Mouse (Mus musculus): ENCODE data around the gene Mrpl38. TPM values are rescaled to one million over a fixed set of nuclear protein-coding genes. Genes with fewer than 3 reads are reported as not detected.
A peak's percentile ranks its signal among the peaks of the same experiment; 100 is the strongest.

Gene Mrpl38
- polyA plus RNA-seq, 1 experiment from 2014 or later, result 49.5 TPM

GRCm38 (mm10) chr11:116176010-116176409, 37.3 kb upstream of the Mrpl38 start:
- ATAC-seq (ENCODE audit: low FRiP score, low TSS enrichment) (no peak), DNase-seq (ENCODE audit: low spot score) (no peak)
- no peaks in the 10 kb centered on the region for H3K9me3 ChIP-seq (ENCODE audit: control insufficient read depth, low read length)
- H3K9ac ChIP-seq (ENCODE audit: low read length), result no peak overlapping the region
- H3K4me1 ChIP-seq (replicated peaks; ENCODE audit: control insufficient read depth, insufficient read depth), result no peaks in the 10 kb centered on the region
- H3K36me3 ChIP-seq (ENCODE audit: control insufficient read depth, insufficient read depth, low read length), result peaks cover 31% of the 10 kb centered on the region
- 71% methylated on average over 7 of the region's 7 CpGs for WGBS
- TF ChIP-seq EP300 (optimal IDR thresholded peaks at IDR 0.05), result no peak
- no peak for TF ChIP-seq CTCF (IDR thresholded peaks at IDR 0.05; ENCODE audit: low read depth)
- no peak overlapping the region for H3K4me2 ChIP-seq (replicated peaks; ENCODE audit: low read depth)
- no peak overlapping the region for H3K4me3 ChIP-seq (ENCODE audit: low read depth, low read length)
- H3K27ac ChIP-seq (replicated peaks), result no peak overlapping the region; the same call in 1 of the 2 replicates
- H3K27me3 ChIP-seq (ENCODE audit: control insufficient read depth, insufficient read depth, low read length), result no peaks in the 10 kb centered on the region

GRCm38 (mm10) chr11:116174775-116175448, 36.2 kb upstream of the Mrpl38 start:
- Histone ChIP-seq H3K27me3 (ENCODE audit: control insufficient read depth, insufficient read depth, low read length) (no peaks in the 10 kb centered on the region), H3K36me3 (ENCODE audit: control insufficient read depth, insufficient read depth, low read length) (peaks cover 28% of the 10 kb centered on the region), H3K4me1 (replicated peaks; ENCODE audit: control insufficient read depth, insufficient read depth) (no peaks in the 10 kb centered on the region), H3K9ac (ENCODE audit: low read length) (no peak overlapping the region), H3K9me3 (ENCODE audit: control insufficient read depth, low read length) (no peaks in the 10 kb centered on the region), H3K4me2 (replicated peaks; ENCODE audit: low read depth) (no peak overlapping the region), H3K27ac (replicated peaks) (peak overlapping the region; percentile 49), H3K4me3 (ENCODE audit: low read depth, low read length) (no peak overlapping the region)
- TF ChIP-seq EP300 (optimal IDR thresholded peaks at IDR 0.05), result no peak
- no peak for TF ChIP-seq CTCF (IDR thresholded peaks at IDR 0.05; ENCODE audit: low read depth)
- WGBS, result 80% methylated on average over 19 of the region's 22 CpGs
- ATAC-seq (ENCODE audit: low FRiP score, low TSS enrichment), result peak; percentile 68
- DNase-seq (ENCODE audit: low spot score), result peak; percentile 55

DNA sequence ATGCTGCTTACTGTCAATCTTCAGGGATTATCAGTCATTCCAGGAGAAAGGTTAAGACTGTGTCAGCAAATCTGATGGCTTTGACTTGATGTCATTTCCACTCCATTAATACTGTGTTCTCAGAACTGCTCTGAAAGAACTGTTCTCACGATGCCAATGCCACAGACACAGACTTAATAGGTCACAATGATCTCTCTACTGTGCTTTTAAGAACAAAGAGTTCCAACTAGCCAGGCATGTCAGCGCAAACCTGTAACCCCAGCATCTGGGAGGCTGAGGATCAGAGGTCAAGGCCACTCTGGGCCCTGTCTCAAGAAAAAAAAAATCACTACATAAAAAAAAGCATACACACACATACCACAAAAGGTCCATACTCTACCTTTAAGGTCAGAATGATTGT, 33.3 kb upstream of the Mrpl38 start:
- ATAC-seq (ENCODE audit: low FRiP score, low TSS enrichment), result no peak
- no peak overlapping the region for H3K4me2 ChIP-seq (replicated peaks; ENCODE audit: low read depth)
- no peaks in the 10 kb centered on the region for H3K27me3 ChIP-seq (ENCODE audit: control insufficient read depth, insufficient read depth, low read length)
- WGBS, result 74% methylated on average over 2 of the region's 2 CpGs
- TF ChIP-seq CTCF (IDR thresholded peaks at IDR 0.05; ENCODE audit: low read depth) (no peak), EP300 (optimal IDR thresholded peaks at IDR 0.05) (no peak)
- no peaks in the 10 kb centered on the region for H3K9me3 ChIP-seq (ENCODE audit: control insufficient read depth, low read length)
- H3K4me3 ChIP-seq (ENCODE audit: low read depth, low read length), result no peak overlapping the region
- H3K36me3 ChIP-seq (ENCODE audit: control insufficient read depth, insufficient read depth, low read length), result peaks cover 16% of the 10 kb centered on the region
- DNase-seq (ENCODE audit: low spot score), result no peak
- no peaks in the 10 kb centered on the region for H3K4me1 ChIP-seq (replicated peaks; ENCODE audit: control insufficient read depth, insufficient read depth)
- H3K27ac ChIP-seq (replicated peaks), result no peak overlapping the region
- no peak overlapping the region for H3K9ac ChIP-seq (ENCODE audit: low read length)

DNA sequence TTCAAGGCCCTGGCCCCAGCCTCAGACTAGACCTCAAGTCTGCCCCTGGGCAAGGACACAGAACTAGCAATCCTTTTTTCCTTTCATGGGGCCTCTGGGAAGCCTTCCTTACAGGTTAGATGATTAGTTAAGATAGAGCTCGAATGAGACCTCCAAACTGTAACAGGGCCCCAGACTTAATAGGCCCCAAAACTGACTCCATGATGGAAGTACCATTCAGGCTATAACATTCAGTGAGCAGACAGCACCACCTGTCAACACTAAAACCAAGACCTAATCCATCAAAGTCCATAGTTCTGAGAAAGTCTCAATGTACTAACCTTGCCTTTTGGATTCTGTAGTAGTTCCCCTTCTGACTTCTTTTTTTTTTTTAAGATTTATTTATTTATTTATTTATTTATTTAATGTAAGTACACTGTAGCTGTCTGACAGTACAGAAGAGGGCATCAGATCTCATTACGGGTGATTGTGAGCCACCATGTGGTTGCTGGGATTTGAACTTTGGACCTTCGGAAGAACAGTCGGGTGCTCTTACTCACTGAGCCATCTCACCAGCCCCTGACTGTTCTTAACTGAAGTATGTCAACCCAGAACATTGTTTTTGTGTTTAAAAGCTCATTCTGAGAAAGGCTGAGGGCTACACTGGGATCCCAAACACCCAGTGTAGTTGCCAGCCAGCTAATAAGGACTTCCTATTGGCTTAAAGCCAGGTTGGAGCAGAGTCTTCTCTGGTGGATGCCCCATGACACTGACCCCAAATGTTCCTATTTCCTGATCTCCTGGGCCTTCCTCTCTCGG, 31.5 kb upstream of the Mrpl38 start:
- H3K4me3 ChIP-seq (ENCODE audit: low read depth, low read length), result no peak overlapping the region
- no peak for ATAC-seq (ENCODE audit: low FRiP score, low TSS enrichment)
- no peak overlapping the region for H3K9ac ChIP-seq (ENCODE audit: low read length)
- no peaks in the 10 kb centered on the region for H3K27me3 ChIP-seq (ENCODE audit: control insufficient read depth, insufficient read depth, low read length)
- H3K9me3 ChIP-seq (ENCODE audit: control insufficient read depth, low read length), result no peaks in the 10 kb centered on the region
- peaks cover 13% of the 10 kb centered on the region for H3K36me3 ChIP-seq (ENCODE audit: control insufficient read depth, insufficient read depth, low read length)
- no peak for TF ChIP-seq EP300 (optimal IDR thresholded peaks at IDR 0.05)
- no peak for TF ChIP-seq CTCF (IDR thresholded peaks at IDR 0.05; ENCODE audit: low read depth)
- no peak overlapping the region for H3K4me2 ChIP-seq (replicated peaks; ENCODE audit: low read depth)
- whole genome bisulfite sequencing, result 77% methylated on average over 5 of the region's 5 CpGs
- DNase-seq (ENCODE audit: low spot score), result no peak
- H3K27ac ChIP-seq (replicated peaks), result no peak overlapping the region
- no peaks in the 10 kb centered on the region for H3K4me1 ChIP-seq (replicated peaks; ENCODE audit: control insufficient read depth, insufficient read depth)

- no peak for DNase-seq (ENCODE audit: low spot score)
- Histone ChIP-seq H3K9me3 (ENCODE audit: control insufficient read depth, low read length) (no peaks in the 10 kb centered on the region), H3K27me3 (ENCODE audit: control insufficient read depth, insufficient read depth, low read length) (no peaks in the 10 kb centered on the region), H3K4me3 (ENCODE audit: low read depth, low read length) (no peak overlapping the region), H3K36me3 (ENCODE audit: control insufficient read depth, insufficient read depth, low read length) (peaks cover 8% of the 10 kb centered on the region; the same call in 1 of the 2 replicates), H3K4me2 (replicated peaks; ENCODE audit: low read depth) (no peak overlapping the region), H3K4me1 (replicated peaks; ENCODE audit: control insufficient read depth, insufficient read depth) (no peaks in the 10 kb centered on the region), H3K9ac (ENCODE audit: low read length) (no peak overlapping the region), H3K27ac (replicated peaks) (no peak overlapping the region)
- 81% methylated on average over 3 of the region's 3 CpGs for WGBS
- ATAC-seq (ENCODE audit: low FRiP score, low TSS enrichment), result no peak
- no peak for TF ChIP-seq CTCF (IDR thresholded peaks at IDR 0.05; ENCODE audit: low read depth)
- TF ChIP-seq EP300 (optimal IDR thresholded peaks at IDR 0.05), result no peak
Observed at GRCm38 (mm10) chr11:116169214-116169613, 30.5 kb upstream of the Mrpl38 start.
